Mouse (Mus musculus) retina, embryonic 14.5 days (tissue): ENCODE results near the gene Grm8.

Source experiments
- DNase-seq: peaks from one replicate; pipeline ENCODE4 v3.0.0-alpha.2; 2015; ENCODE audit warnings: low spot score

Grm8 gene

GRCm38 (mm10) chr6:27239968-27240367 is 895.0 kb downstream of the Grm8 start:
- no peak for DNase-seq
